Mouse (Mus musculus): ENCODE measurements around the gene Bfar. TPM values are rescaled to one million over a fixed set of nuclear protein-coding genes. Genes with fewer than 3 reads are reported as not detected.
"Not testable (repeated sequence)": the region's sequence is repeated elsewhere in the genome, so short reads cannot be mapped to it uniquely, and the experiment has no call there.

The Bfar gene
- polyA plus RNA-seq, 1 experiment from 2014 or later, result 46.3 TPM

DNA sequence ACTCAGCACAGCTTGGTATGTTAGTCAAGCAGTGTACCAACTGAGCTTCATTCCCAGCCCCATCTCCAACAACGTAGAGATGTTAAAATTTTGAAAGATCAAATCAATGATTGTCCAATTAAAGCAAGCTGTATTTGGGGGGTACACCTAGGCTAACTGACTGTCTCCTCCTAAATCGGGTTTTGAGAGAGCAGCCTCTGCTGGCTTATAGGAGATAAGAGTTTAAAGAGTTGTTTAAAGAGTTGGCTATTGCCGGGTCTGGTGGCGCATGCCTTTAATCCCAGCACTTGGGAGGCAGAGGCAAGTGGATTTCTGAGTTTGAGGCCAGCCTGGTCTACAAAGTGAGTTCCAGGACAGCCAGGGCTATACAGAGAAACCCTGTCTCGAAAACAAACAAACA, 762 bp upstream of the Bfar start:
- H3K4me1 ChIP-seq, result peaks cover 13% of the 10 kb centered on the region
- H3K27ac ChIP-seq; H3K27me3 ChIP-seq (replicated peaks); H3K36me3 ChIP-seq; H3K4me3 ChIP-seq (replicated peaks); H3K9ac ChIP-seq; H3K9me3 ChIP-seq; ATAC-seq (ENCODE audit: insufficient read depth, low FRiP score, low read depth): not testable (repeated sequence)
- 69% methylated on average over 5 of the region's 5 CpGs for WGBS
- peak overlapping the region; percentile 63 for H3K4me2 ChIP-seq

DNA sequence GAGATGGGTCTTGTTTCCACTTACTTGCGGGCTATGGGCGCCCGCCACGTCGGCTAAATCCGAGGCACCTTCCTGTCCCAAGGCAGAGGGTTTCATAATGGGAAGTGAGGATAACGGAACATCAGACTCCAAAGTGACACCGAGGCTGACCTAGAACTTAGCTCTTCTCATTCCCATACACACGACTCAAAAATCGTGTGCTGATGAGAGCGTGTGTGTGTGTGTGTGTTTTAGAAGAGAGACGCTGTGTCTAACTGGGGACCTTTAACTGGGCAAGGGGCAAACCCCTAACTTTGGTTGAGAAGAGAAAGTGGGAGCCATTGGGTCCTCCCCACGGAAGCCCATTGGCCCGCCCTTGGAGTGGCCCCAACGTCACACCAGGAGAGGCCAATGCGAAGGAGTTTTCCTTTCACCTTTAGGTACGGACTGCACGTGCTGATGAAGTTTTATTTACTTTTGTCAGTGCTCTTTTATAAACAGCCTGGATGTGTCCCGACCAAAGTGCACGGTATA, 784 bp downstream of the Bfar start:
- Histone ChIP-seq H3K36me3 (peaks cover 4% of the 10 kb centered on the region; the same call in 1 of the 2 replicates), H3K4me3 (replicated peaks) (peak overlapping the region; percentile 97), H3K27me3 (replicated peaks) (no peaks in the 10 kb centered on the region), H3K9ac (peak overlapping the region; percentile 69), H3K27ac (peak overlapping the region; percentile 92), H3K4me2 (peak overlapping the region; percentile 63), H3K4me1 (peaks cover 7% of the 10 kb centered on the region), H3K9me3 (no peaks in the 10 kb centered on the region)
- peak; percentile 61 for ATAC-seq (ENCODE audit: insufficient read depth, low FRiP score, low read depth)
- WGBS, result under 1% methylated on average over 20 of the region's 20 CpGs

DNA sequence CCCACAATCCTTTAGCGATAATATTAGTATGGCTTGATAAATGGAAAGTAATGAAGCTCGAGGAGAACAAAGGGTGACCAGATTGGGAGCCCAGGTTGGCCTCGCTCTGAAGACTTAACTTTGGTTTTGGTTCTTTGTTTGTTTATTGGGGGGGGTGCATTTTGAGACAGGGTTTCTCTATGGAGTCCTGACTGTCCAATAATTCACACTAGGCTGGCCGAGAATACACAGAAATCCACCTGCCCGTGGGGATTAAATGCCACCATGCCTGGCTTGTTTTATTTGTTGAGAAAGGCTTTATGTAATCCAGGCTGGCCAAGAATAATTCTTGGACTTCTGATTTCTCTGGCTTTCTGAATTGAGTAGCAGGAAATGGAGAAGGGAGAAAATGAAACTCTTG, 1.5 kb downstream of the Bfar start:
- ATAC-seq (ENCODE audit: insufficient read depth, low FRiP score, low read depth), result no peak
- H3K4me3 ChIP-seq (replicated peaks), result peak overlapping the region; percentile 97; the same call in 1 of the 2 replicates
- no peaks in the 10 kb centered on the region for H3K27me3 ChIP-seq (replicated peaks)
- no peak overlapping the region for H3K27ac ChIP-seq
- peak overlapping the region; percentile 63; the same call in 1 of the 2 replicates for H3K4me2 ChIP-seq
- H3K4me1 ChIP-seq, result peaks cover 5% of the 10 kb centered on the region
- H3K36me3 ChIP-seq, result peaks cover 4% of the 10 kb centered on the region; the same call in 1 of the 2 replicates
- 66% methylated on average over 5 of the region's 5 CpGs for WGBS
- no peaks in the 10 kb centered on the region for H3K9me3 ChIP-seq
- H3K9ac ChIP-seq, result no peak overlapping the region

- H3K9me3 ChIP-seq, result no peaks in the 10 kb centered on the region
- H3K36me3 ChIP-seq, result peaks cover 4% of the 10 kb centered on the region; the same call in 1 of the 2 replicates
- H3K4me2 ChIP-seq, result no peak overlapping the region
- H3K4me3 ChIP-seq (replicated peaks), result no peak overlapping the region
- H3K9ac ChIP-seq, result no peak overlapping the region
- H3K27me3 ChIP-seq (replicated peaks), result no peaks in the 10 kb centered on the region
- 84% methylated on average over 3 of the region's 3 CpGs for WGBS
- H3K27ac ChIP-seq, result no peak overlapping the region
- H3K4me1 ChIP-seq, result peaks cover 5% of the 10 kb centered on the region
- no peak for ATAC-seq (ENCODE audit: insufficient read depth, low FRiP score, low read depth)
These were observed 2.9 kb downstream of the Bfar start for GRCm38 (mm10) chr16:13674511-13674910.

GRCm38 (mm10) chr16:13678601-13679319, 7.1 kb downstream of the Bfar start:
- Histone ChIP-seq H3K4me2 (no peak overlapping the region), H3K36me3 (peaks cover 4% of the 10 kb centered on the region; the same call in 1 of the 2 replicates), H3K9me3 (no peaks in the 10 kb centered on the region), H3K27ac (no peak overlapping the region), H3K9ac (no peak overlapping the region), H3K4me1 (no peaks in the 10 kb centered on the region), H3K27me3 (replicated peaks) (no peaks in the 10 kb centered on the region), H3K4me3 (replicated peaks) (no peak overlapping the region)
- ATAC-seq (ENCODE audit: insufficient read depth, low FRiP score, low read depth), result no peak
- 82% methylated on average over 3 of the region's 3 CpGs for WGBS

DNA sequence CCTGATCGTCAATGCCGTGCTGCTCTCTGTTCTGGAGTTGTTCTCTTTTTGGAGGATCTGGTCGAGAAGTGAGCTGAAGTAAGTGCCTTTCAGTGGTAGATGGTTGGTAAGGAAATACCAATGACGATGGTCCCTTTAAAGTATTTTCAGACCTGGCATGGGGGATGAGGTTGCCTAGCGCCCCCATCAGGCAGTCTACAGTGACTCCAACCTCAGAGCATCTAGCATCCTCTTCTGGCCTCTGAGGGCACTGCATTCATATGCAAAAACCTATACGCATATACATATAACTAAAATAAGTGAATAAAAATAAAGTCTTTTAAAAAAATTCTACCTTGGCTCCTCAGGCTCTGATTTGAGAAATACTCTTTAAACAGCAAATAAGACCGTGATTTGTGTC, 27.3 kb downstream of the Bfar start:
- Histone ChIP-seq H3K4me3 (replicated peaks) (no peak overlapping the region), H3K9me3 (no peaks in the 10 kb centered on the region), H3K27ac (no peak overlapping the region), H3K27me3 (replicated peaks) (no peaks in the 10 kb centered on the region), H3K9ac (no peak overlapping the region), H3K36me3 (peaks cover 19% of the 10 kb centered on the region), H3K4me1 (no peaks in the 10 kb centered on the region), H3K4me2 (no peak overlapping the region)
- no peak for ATAC-seq (ENCODE audit: insufficient read depth, low FRiP score, low read depth)
- WGBS, result 86% methylated on average over 7 of the region's 7 CpGs

GRCm38 (mm10) chr16:13702184-13702583, 30.5 kb downstream of the Bfar start:
- H3K4me2 ChIP-seq, result no peak overlapping the region
- no peak overlapping the region for H3K27ac ChIP-seq
- no peaks in the 10 kb centered on the region for H3K27me3 ChIP-seq (replicated peaks)
- H3K9me3 ChIP-seq, result no peaks in the 10 kb centered on the region
- peaks cover 19% of the 10 kb centered on the region for H3K36me3 ChIP-seq
- H3K4me3 ChIP-seq (replicated peaks), result no peak overlapping the region
- WGBS, result 91% methylated on average over 7 of the region's 7 CpGs
- ATAC-seq (ENCODE audit: insufficient read depth, low FRiP score, low read depth), result no peak
- no peaks in the 10 kb centered on the region for H3K4me1 ChIP-seq
- H3K9ac ChIP-seq, result no peak overlapping the region

DNA sequence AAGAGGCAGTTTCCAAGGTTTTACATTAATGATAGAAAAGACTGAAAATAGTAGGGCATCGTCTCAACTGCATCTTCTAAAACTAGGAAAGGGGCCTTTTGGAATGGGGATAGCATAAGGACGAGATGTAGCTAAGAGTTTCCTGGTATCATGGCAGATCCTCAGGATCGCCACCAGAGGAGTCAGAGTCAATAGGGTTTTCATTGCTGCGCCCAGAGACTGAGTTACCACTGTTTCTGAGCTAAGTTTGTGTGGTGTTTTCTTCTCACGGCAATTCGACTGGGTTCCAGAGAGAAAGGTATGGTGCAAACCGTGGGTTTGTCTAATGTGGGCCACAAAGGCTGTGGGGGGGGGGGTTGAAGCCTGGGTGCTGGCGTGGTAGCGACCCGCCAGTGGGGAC, 33.0 kb downstream of the Bfar start:
- Histone ChIP-seq H3K9me3 (no peaks in the 10 kb centered on the region), H3K4me3 (replicated peaks) (no peak overlapping the region), H3K9ac (no peak overlapping the region), H3K27ac (no peak overlapping the region), H3K4me1 (no peaks in the 10 kb centered on the region), H3K36me3 (peaks cover 11% of the 10 kb centered on the region), H3K27me3 (replicated peaks) (no peaks in the 10 kb centered on the region), H3K4me2 (no peak overlapping the region)
- ATAC-seq (ENCODE audit: insufficient read depth, low FRiP score, low read depth), result no peak
- 92% methylated on average over 10 of the region's 10 CpGs for WGBS

DNA sequence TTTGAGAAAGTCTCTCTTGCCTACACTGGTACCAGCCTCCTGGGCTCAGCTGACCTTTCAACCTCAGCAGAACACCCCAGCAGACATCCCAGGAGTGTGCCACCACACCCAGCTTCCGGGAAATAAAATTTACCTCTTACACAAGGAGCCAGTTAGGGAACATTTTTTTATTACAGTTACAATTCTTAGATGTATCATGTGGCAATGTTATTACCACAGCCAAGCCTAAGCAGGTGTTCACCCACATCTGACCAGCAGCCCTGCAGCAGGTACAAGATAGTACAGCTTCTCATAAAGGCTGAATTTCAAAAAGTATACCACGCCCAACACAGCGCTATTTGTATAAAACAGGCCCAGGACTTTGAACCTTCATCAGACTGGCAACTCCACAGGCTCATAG, 43.3 kb downstream of the Bfar start:
- no peak overlapping the region for H3K9ac ChIP-seq
- WGBS, result 64% methylated on average over 3 of the region's 3 CpGs
- no peaks in the 10 kb centered on the region for H3K4me1 ChIP-seq
- H3K27me3 ChIP-seq (replicated peaks), result no peaks in the 10 kb centered on the region
- no peaks in the 10 kb centered on the region for H3K36me3 ChIP-seq
- peak overlapping the region; percentile 72; the same call in 1 of the 2 replicates for H3K27ac ChIP-seq
- no peak overlapping the region for H3K4me3 ChIP-seq (replicated peaks)
- peak; percentile 87 for ATAC-seq (ENCODE audit: insufficient read depth, low FRiP score, low read depth)
- no peaks in the 10 kb centered on the region for H3K9me3 ChIP-seq
- no peak overlapping the region for H3K4me2 ChIP-seq

GRCm38 (mm10) chr16:13716821-13717553, 45.3 kb downstream of the Bfar start:
- ATAC-seq (ENCODE audit: insufficient read depth, low FRiP score, low read depth), result no peak
- Histone ChIP-seq H3K4me3 (replicated peaks) (no peak overlapping the region), H3K36me3 (no peaks in the 10 kb centered on the region), H3K27me3 (replicated peaks) (no peaks in the 10 kb centered on the region), H3K9me3 (no peaks in the 10 kb centered on the region), H3K27ac (no peak overlapping the region), H3K4me1 (no peaks in the 10 kb centered on the region), H3K9ac (no peak overlapping the region), H3K4me2 (no peak overlapping the region)
- 82% methylated on average over 2 of the region's 2 CpGs for WGBS

DNA sequence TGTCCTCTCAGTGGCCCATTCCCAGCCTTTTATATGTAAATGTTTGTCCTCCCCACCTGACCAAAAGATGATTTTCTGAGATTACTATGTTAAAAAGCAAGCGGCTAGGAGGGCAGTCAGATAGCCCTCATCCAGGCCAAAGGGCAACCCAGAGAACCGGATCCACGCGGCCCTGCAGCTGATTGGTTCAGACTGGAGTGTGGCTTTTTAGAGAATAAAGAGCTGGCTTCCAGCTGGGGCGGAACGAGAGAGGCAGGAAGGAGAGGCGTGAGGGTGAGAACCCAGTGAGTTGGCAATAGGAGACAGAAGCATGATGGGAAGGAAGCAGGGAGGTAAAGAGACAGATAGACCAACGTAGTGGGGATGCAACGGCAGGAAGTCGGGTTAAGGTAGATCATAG, 51.3 kb downstream of the Bfar start:
- 39% methylated on average over 10 of the region's 10 CpGs for WGBS
- ATAC-seq (ENCODE audit: insufficient read depth, low FRiP score, low read depth), result no peak
- peaks cover 2% of the 10 kb centered on the region; the same call in 1 of the 2 replicates for H3K4me1 ChIP-seq

DNA sequence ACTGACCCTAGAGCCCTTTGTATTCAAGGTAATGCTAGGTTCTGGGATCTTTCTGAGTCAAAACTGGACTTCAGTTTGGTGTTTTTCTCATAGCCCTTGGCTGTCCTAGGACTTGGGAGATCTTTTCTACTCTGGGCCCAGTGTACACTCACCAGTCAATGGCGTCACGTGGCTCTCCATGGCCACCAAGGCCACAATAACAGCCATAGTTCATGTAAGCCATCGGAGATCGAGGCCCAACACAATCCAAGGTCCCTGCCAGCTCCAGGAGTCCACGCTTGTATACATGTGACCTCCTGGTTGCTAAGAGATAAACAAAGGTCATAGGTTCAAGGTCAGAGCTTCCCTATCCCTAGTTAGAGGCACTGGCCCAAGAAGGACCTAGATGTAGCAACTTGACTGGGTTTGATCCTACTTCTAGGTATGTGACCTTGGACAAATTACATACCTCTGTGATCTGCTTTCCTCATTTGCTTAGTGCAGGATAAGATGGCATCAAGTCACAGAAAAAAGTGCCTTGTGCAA, 56.2 kb downstream of the Bfar start:
- Histone ChIP-seq H3K27ac (no peak overlapping the region), H3K9me3 (no peaks in the 10 kb centered on the region), H3K4me2 (no peak overlapping the region), H3K9ac (no peak overlapping the region), H3K4me1 (peaks cover 11% of the 10 kb centered on the region; the same call in 1 of the 2 replicates), H3K36me3 (no peaks in the 10 kb centered on the region), H3K4me3 (replicated peaks) (no peak overlapping the region), H3K27me3 (replicated peaks) (no peaks in the 10 kb centered on the region)
- WGBS, result 78% methylated on average over 5 of the region's 5 CpGs
- no peak for ATAC-seq (ENCODE audit: insufficient read depth, low FRiP score, low read depth)

More for the DNA sequence above, 51.3 kb downstream of the Bfar start:
- no peak overlapping the region for H3K4me3 ChIP-seq (replicated peaks)
- no peak overlapping the region for H3K4me2 ChIP-seq
- no peak overlapping the region for H3K27ac ChIP-seq
- no peak overlapping the region for H3K9ac ChIP-seq
- no peaks in the 10 kb centered on the region for H3K9me3 ChIP-seq
- no peaks in the 10 kb centered on the region for H3K27me3 ChIP-seq (replicated peaks)
- H3K36me3 ChIP-seq, result no peaks in the 10 kb centered on the region

Measured in stomach, embryonic 15.5 days (tissue).